Mouse (Mus musculus) kidney, adult 9 months (tissue): ENCODE measurements around the gene Arfgap2.
A peak's percentile ranks its signal among the peaks of the same experiment; 100 is the strongest.

ENCODE experiments used
- DNase-seq: peaks from one replicate; pipeline ENCODE4 v3.0.0; 2022

Gene Arfgap2

DNA sequence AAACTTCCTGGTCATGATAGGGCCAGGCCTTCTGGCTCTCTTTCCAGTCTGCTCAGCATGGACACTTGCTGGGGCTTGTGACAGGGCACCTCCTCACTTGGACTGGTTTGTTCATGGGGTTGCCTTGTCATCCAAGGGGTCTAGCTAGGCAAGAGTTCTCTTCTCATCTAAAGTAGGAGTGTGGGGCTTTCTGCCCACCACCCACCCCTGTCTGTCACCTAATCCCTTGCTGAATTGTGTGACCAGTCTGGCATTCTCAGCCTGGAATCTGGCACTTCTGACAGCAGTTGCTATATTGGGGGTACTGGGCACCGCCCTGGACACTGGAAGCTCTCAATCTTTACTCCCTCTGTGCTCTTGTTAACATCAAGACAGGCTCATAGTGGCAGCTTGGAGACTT lies 5.3 kb upstream of the Arfgap2 start:
- no peak for DNase-seq

- no peak for DNase-seq
Measured at GRCm38 (mm10) chr2:91263692-91264660, 798 bp upstream of the Arfgap2 start.

- DNase-seq, result no peak
Measured at GRCm38 (mm10) chr2:91268042-91268441, 3.3 kb downstream of the Arfgap2 start.

DNA sequence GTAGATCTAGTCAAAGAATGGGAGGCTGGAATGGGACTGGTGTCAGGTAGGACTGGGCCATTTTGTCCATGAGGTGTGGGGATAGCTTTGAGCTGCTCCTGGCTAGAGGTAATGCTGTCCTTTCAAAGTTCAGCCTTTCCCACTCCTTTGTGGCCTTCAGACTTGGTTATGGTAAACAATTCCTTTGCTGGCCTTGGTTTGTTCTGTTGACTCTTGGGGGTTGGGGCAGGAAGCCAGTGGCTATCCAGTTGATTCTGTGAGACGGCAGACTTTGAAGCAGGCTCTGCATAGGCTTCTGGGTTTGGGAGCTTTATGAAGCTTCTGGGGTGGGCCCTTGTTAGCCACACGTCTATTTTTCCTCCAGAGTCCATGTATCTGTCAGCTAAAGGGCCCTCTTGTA lies 3.9 kb downstream of the Arfgap2 start:
- no peak for DNase-seq

DNA sequence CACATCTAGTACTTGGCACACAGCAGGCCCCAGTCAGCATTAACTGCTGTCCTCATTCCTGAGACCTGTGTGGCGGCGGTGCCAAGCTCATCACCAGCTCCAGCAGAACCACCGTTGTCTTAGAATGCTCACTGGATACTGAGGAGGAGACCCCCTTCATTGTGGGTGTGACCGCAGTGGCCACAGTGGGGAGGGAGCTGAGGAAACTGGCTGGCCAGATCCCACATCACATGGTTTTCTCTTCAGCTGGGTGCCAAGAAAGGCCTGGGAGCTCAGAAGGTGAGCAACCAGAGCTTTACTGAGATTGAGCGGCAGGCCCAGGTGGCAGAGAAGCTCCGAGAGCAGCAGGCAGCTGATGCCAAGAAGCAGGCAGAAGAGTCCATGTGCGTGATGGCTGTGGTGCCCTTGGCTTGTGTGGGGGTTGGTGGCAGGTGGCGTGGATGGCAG lies 4.9 kb downstream of the Arfgap2 start:
- no peak for DNase-seq

DNA sequence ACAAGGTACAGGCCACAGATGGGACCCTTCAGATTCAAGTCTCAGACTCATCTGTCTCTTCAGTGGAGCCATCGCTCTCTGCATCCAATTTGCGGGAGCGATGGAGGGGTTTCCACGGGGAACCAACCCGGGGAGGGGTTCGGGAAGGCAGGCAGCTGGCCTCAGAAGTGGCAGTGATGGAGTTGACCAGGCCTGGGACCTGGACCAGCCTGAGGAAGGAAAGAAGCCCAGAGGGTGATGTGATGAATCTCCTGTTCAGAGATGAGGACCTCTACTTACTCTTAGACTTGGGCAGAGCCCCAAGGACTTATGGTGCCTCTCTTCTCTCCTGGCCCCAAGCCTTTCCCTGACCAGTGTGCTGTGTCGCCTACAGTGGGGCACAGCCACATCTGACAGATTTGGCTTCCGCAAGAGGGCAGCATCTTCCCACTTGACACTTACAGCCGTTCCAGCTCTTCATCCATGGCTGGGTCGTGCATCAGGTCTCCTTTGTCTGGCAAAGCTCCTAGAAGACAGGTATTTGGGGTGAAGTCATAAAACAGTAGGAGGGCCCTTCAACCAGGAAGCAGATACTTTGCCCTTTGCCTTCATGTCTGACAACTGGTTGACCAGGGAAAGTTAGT lies 14.1 kb downstream of the Arfgap2 start:
- DNase-seq, result peak; percentile 57

- DNase-seq, result no peak
Measured at GRCm38 (mm10) chr2:91279372-91279755, 14.6 kb downstream of the Arfgap2 start.

DNA sequence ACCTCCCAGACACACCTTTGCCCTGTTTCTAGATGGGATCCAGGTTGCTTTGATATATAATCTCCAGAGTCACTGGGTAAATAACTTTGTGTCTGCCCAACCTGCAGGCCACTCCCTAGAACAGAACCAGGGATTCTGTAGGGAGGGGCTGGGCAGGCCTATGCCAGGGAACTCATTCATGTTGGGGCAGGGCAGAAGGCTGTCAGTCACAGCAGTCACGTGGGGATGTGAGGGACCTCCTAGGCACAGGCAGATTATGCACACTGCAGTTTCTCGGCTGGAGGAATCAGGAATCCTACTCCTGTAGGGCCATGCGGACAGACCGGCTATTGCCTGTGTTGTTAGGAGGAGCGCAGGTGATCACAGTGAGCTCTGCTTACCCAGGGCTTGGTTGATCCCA lies 16.6 kb downstream of the Arfgap2 start:
- DNase-seq, result no peak

DNA sequence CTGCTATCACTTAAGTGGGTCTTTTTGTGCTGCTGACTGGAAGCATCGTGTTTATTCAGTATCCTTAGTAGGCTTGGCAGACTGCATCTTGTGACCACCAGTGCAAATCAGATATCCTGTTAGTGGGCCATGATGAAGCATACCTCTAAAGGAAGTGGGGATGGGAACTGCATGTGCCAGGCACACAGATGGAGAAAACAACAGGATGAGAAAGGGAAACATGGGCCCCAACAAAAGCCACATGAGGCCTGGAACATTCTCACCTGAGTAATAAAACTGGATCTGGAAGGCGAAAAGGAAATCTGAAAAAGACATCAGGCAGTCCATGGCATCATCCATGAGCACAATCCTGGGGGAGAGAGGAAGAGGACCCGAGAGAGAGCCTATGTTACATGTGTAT lies 19.2 kb downstream of the Arfgap2 start:
- DNase-seq, result no peak

GRCm38 (mm10) chr2:91284375-91285199 lies 19.8 kb downstream of the Arfgap2 start:
- no peak for DNase-seq

DNA sequence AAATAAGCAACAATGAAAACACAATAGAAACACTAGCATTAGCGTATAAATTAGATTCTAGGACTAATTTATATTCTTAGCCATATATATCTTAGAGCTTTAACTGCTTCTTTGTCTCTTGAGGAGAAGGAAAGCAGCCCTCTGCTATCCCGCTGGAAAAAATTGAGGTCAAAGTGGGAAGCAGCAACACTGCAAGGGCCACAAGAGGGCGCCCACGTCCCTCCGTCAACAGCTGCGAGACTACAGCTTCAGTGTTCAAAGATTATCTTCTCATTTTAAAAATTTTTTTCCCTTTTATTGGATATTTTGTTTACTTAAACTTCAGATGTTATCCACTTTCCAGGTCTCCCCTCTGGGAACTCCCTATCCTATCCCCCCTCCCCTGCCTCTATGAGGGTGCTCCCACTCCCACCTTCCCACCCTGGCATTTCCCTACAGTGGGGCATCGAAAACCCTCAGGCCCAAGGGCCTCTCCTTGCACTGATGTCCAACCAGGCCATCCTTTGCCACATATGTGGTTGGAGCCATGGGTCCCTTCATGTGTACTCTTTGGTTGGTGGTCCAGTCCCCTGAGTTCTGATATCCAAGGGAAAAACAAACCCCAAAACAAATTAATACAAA lies 21.2 kb downstream of the Arfgap2 start:
- peak; percentile 78 for DNase-seq

DNA sequence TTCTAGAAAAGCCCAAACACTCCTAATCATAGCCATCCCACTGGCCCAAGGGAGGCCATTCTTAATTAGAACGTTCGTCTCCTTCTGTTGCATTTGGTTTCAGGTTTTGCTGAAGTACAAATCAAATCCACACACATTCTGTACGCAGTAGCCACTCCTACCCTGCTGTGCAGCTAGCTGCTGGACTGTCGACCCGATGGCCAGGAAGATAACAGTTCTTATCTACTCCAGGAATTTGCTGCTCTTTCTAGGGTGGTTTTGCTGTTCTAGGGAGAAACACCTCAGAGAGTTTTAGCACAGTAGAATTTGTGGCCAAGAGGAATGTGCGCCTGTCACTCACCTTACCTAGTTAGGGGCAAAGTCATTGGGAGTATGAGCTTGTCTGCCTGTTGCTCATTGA lies 22.8 kb downstream of the Arfgap2 start:
- DNase-seq, result no peak

DNA sequence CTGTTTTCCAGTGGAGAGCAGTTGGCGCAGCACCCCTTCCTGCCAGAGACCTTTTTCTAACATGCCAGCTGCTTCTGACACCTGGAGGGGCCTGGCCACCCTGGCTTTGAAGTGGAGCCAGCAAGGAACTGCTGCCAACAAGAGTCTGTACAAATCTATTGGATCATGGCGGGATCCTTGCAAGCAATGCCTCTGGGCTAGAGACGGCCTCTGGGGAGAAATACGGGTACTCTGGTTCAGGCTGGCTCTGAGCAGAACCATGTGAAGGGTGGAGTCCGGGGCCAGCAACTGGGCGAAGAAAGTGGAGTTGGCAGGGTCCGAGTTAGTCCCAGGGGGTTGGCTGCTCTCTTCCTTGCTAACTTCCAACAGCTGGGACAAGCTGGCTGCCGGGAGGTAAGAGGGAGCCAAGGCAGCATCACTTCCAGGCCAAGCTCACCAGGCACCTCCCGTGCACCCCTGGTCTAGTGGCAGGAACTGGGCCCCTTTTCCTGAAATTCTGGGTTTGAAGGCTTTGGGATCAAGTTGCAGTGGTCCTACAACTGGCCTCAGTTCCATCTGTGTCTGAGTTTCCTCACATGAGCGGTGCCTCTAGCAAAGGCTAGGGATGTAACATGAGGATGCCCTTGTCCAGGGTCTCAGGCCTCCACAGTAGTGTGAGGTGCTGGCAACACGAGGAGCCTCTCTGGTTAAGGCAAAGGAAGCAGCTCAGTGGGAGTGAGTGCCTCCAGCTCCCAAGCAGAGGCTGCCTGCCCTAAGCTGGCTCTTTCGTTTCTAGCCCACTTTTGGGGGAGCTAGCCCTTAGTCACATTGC lies 26.6 kb downstream of the Arfgap2 start:
- DNase-seq, result no peak

DNA sequence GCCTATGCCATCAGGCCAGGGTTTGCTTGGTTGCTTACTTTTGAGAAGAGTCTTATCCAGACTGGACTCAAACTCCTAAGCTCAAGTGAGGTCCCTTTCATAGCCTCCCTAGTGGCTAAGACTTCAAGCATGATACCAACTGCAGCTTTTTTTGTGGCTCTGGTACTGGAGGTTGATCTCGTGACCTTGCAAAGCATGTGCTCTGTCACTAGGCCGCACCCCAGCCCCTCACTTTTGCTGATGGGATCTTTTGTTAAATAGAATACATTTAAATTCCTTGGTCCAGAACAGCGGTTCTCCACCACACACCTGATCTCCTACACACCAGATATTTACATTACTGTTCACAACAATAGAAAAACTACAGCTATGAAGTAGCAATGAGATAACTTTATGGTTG lies 29.5 kb downstream of the Arfgap2 start:
- DNase-seq, result no peak

DNA sequence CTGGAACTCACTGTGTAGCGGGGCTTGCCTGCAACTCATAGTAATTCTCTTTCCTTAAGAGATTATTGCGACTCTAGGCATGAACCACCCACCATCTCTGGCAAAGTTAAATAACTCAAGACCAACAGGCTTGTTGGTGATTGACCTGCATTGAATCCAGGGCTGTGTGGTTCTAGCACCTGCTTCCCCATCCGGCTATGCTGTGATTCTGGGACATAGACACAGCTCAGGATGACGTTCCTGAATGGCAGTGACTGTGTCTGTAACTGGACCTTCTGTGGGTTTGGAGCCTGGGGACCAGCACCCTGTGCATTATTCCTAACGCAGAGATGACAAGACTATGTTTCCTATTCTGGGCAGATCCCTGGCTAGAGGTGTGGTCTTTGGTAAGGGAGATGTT lies 31.1 kb downstream of the Arfgap2 start:
- no peak for DNase-seq

DNA sequence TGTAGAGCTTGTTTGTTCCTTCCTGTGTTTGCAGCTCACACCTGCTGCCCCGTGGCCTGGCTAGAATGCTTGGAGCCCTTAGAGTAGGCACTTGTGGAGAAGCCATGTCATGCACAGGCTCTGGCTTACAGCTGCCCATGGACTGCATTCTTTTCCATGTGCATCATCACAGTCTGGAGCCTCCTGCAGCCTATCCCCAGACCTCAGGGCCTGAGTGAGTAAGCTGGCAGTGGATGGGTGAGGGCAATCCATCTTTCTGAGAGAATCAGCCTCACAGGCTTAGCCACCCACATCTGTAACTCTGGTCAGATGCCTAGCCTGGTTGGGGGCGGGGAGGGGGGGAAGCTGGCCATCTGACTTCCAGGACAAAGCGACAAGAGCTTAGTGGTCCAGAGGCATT lies 34.4 kb downstream of the Arfgap2 start:
- DNase-seq, result no peak

DNA sequence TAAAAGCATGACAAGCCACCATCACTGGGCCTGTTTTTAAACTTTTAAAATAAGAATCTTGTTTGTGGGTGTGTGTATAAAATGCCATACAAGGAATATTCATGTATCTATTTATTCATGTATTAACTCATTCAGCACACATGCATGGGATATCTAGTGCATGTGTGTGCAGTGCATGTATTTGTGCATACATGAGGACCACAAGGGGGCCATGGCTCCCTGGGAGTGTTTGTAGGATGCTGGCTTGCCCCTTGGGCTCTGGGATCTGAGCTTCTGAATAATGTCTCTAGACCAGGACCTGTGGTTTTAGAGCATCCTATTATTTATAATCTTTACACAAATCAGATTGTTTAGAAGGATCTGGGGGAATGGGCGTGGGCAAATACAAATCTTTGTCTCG lies 36.0 kb downstream of the Arfgap2 start:
- DNase-seq, result no peak

DNA sequence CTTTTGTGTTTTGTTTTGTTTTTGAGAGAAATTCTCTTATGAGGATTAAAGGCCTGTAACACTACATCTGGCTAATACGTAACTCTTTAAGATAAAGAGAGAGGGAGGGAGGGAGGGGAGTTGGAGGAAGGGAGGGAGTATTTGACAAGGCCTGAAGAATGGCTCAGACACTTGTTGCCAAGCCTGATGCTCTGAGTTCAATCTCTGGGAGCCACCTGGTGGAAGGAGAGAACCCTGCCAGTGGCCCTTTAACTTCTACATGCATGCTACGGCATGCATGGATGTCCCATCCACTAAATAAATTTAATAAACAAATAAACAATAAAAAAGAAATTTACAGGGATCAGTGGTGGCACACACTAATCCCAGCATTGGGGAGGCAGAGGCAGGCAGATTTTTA lies 37.1 kb downstream of the Arfgap2 start:
- no peak for DNase-seq

GRCm38 (mm10) chr2:91302845-91303244 lies 38.1 kb downstream of the Arfgap2 start:
- no peak for DNase-seq

- no peak for DNase-seq
Measured at GRCm38 (mm10) chr2:91305926-91306325, 41.2 kb downstream of the Arfgap2 start.

DNA sequence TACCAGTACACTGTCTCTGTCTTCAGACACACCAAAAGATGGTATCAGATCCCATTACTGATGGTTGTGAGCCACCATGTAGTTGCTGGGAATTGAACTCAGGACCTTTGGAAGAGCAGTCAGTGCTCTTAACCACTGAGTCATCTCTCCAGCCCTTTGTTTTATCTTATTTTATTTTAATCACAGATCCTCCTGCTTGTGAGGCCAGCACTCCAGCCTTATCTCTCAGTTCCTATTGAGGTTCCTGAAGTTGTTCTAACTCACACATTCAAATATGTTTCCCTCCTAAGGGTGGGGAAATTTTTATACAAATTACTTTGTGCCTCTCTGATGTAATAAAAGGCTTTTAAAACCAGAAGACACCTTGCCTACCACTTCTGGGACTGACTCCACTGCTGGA lies 41.8 kb downstream of the Arfgap2 start:
- no peak for DNase-seq

DNA sequence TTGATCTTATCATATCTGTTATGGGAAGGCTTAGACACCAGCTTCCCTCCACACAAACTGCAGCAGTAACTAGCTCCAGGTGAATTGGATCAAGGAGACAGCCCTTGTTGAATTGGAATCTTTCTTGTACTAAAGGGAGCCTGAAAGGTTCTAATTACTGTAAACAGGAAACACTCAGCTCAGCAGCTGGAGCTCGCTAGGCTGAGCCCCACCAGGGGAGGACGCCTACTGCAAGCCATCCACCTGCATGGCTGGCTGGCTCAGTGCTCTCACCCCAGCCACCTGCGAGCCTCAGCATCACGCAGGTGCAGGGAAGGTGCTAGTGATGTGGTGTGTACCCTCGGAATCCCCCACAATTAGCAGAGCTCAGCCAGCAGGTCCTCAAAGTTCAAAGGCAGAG lies 43.9 kb downstream of the Arfgap2 start:
- DNase-seq, result no peak
